Mouse (Mus musculus) frontal cortex, postnatal 14 days (tissue): ENCODE data around the gene Matk.
"Not testable (repeated sequence)": the region's sequence is repeated elsewhere in the genome, so short reads cannot be mapped to it uniquely, and the experiment has no call there.

Experiments
- DNase-seq, 2 experiments: peaks; one replicate each; pipeline ENCODE4 v3.0.0; 2022; ENCODE audit warnings: low spot score in 2 of 2

Gene Matk

DNA sequence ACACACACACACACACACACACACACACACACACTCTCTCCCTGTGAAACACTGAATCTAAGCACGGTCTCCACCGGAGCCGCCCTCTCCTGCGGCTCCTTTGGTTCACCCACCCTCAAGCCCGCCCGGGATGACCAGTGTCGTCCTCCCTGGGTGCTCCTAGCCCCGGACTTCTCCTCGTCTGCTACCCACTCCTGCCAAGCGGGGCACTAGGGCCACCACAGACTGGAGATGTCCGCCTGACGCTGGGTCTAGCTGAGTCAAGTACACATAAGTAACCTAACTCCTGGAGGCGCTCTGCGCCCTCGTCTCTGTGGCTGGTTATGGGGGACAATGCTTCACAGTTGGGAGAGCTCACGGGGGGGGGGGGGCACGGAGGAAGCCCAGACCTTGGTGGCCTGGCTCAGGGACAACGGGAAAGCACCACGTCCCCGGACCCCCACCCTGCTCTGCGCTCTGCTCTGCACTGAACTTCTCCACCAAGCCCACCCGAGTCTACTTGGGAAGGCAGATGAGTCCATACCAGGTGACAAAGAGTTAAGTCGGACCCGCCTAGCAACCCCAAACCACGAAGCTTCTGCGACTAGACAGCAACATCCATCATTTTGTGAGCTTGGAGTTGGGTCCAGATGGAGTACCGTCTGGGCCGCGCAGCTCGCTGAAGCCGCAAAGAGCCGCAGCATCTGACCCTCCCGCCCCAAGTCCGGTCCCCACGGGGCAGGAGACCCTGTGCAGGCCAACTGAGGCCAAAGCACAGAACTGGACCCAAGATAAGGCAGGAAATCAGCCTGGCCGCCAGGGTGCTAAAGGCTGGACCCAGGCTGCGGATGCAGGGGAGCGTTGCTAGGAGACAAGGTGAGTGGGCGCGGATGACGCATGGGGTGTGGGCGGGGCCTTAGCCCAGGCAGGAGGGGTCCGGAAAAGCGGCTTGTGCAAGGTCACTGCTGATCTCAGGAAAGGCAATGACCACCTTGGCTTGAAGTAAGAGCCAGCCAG lies at the start of gene Matk:
Gene Matk (plus strand): TSS at position 512 of the 996 bp plus-strand sequence.
- peak; percentile 81 to 83 for DNase-seq

DNA sequence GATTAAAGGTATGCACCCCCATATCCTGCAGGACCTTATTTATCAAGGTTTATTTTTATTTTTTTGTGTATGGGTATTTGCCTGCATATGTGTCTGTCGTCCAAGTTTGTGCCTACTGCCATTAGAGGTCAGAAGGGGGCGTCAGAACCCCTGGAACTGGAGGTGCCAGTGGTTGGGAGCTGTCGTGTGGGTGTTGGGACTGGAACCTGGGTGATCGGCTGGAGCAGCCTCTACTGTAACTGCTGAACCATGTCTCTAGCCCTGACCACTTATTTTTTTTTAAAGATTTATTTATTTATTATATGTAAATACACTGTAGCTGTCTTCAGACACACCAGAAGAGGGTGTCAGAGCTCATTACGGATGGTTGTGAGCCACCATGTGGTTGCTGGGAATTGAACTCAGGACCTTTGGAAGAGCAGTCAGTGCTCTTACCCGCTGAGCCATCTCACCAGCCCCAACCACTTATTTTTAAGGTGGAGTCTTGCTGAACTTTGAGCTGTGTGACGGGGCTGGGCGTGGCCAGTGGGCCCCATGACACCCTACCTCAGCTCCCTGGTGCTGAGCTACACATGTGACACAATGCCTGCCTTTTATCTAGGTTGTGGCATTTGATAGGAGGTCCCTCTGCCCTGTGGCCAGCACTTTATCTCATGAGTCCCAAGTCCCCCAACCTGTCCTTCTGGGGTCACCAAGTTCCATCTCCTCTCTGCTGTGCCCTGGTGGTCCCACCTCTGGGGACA lies 49.6 kb upstream of the Matk start:
- DNase-seq, result no peak

- no peak for DNase-seq
Measured at GRCm38 (mm10) chr10:81204137-81204536, 48.6 kb upstream of the Matk start.

DNA sequence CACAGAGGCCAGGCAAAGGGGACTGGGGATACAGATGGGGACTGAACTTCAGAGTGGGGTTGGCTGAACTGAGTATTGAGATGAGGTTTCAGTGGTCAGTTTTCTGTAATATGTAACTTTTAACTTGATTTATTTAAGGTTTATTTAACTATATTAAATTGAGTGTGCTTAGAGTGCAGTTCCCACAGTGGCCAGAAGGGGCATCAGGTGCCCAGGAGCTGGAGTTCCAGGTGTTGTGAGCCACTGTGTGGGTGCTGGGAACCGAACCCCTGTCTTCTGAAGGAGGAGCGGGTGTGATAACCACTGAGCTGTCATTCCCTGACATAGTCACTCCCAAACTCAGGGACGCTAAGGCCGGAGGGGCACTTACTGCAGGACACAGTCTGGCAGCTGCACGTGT lies 42.6 kb upstream of the Matk start:
- DNase-seq, result no peak

- DNase-seq, result no peak
Measured at GRCm38 (mm10) chr10:81216260-81216659, 36.5 kb upstream of the Matk start.

GRCm38 (mm10) chr10:81216810-81217209 lies 35.9 kb upstream of the Matk start:
- DNase-seq, result no peak

- DNase-seq, result not testable (repeated sequence)
Measured at GRCm38 (mm10) chr10:81217267-81217666, 35.5 kb upstream of the Matk start.

DNA sequence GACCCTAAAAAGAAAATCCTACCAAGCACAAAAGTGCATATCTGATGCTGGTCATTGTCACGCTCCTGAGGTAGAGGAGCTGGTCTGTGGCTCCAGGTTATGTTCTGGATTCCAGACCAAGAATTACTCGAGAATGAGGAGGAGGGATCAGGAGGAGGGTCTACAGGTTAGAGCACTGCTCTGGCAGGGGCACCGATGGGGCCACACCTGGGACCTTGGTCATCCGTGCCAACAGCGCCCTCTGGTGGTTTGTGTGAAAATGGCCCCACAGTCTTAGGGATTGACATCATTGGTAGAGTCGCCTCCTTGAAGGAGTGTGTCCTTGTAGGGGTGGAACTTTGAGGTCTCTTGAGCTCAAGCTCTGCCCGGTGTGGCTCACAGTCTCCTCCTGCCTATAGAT lies 34.8 kb upstream of the Matk start:
- DNase-seq, result no peak

- DNase-seq, result no peak
Measured at GRCm38 (mm10) chr10:81221402-81222015, 31.2 kb upstream of the Matk start.

GRCm38 (mm10) chr10:81223731-81224130 lies 29.0 kb upstream of the Matk start:
- not testable (repeated sequence) for DNase-seq

- DNase-seq, result no peak
Measured at GRCm38 (mm10) chr10:81229735-81230437, 22.8 kb upstream of the Matk start.

GRCm38 (mm10) chr10:81230438-81231332 lies 22.1 kb upstream of the Matk start, which contains the start of gene Atcay:
Gene Atcay, minus strand, starts transcription at chr10:81230833.
- DNase-seq, result peak; percentile 80 to 82

GRCm38 (mm10) chr10:81231436-81231835 lies 21.3 kb upstream of the Matk start:
- no peak for DNase-seq

DNA sequence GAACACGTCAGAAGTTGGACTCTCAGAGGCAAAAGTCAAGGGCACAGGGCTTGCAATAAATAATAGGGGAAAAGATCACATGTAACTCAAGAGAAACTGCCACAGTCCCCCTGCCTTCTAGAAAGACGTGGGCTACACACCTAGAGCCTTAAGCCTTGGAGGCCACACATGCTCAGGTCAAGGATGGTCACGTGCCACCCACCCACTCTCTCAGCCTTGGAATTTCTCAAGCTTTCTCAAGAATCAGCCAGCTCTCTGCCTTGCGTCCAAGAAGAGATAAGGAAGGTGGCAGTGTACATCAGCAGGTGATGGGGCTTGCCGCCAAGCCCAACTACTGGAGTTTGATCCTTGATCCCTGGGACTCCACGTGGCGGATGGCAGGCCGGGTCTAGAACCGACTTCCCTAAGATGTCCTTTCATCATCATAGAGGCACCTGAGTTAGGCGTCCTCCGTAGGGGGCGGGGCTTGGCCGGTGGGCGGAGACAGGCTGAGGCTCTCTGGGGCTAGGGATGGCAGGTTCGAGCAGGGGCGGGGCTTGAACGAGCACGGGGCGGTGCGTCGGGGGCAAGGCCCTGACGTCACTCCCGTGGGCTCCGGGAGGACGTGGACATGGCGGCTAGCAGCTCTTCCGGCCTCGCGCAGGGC lies 20.0 kb upstream of the Matk start, which contains the start of gene Zfr2:
Gene Zfr2 (plus strand): TSS at position 576 of the 646 bp plus-strand sequence.
- DNase-seq, result peak; percentile 91 to 94

GRCm38 (mm10) chr10:81233226-81233585 lies 19.5 kb upstream of the Matk start:
- DNase-seq, result no peak

DNA sequence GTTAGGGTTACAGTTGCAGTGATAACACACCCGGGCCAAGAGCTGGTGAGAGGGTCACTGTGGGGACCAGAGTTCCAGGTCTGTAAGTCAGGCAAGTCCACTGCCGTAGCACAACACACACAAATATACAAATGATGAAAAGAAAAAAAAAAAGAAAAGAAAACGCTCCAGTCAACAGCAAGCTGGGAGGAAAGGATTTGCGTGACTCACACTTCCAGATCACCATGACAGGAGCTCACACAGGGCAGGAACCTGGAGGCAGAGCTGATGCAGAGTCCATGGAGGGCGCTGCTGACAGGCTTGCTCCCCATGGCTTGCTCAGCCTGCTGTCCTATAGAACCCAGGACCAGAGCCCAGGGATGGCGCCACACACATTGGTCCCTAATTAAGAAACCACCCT lies 18.5 kb upstream of the Matk start:
- DNase-seq, result no peak

DNA sequence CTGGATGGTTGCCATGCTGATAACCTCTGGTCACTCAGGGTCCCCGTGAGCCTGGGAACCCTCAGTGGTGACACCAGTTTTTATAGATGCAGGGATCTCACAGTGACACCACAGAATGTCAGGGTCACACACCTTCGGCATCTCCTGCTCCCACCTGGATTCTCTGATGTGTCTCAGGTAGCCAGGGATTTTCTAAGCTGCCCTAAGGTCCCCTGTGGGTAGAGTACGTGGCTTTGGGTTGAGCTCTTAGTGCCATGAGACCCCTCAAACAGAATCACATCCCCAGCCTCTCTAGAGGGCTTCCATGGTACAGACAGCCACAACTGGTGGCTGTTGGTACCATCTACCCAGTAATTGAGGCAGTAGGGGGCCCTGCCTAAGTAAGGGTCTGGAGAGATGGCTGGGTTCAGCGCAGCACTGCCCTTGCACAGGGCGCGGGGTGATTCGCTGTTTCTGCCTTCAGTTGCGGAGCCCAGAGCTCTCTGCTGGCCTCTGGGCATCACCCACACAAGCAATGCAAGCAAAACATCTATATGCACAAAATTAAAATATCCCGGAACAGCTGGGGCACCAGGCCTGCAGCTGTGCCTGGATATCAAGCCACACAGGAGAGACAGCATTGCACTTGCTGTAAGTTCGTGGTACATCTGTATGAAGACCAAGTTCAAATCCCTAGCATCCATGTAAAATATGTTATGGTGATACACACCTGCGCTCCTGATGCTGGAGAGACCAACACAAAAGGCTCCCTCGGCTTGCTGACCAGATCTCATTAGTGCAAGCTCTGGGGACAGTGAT lies 16.1 kb upstream of the Matk start:
- DNase-seq, result no peak

GRCm38 (mm10) chr10:81238618-81239017 lies 14.1 kb upstream of the Matk start:
- no peak for DNase-seq

GRCm38 (mm10) chr10:81240876-81241275 lies 11.9 kb upstream of the Matk start:
- DNase-seq, result peak in 1 of 2 experiments; percentile 60
